Mouse (Mus musculus) urinary bladder, postnatal 25 days (tissue): Measurements from ENCODE around the gene Cspg4.
"Not testable (repeated sequence)": the region's sequence is repeated elsewhere in the genome, so short reads cannot be mapped to it uniquely, and the experiment has no call there.

Experiments
- DNase-seq: peaks from one replicate; pipeline ENCODE4 v3.0.0; 2022; ENCODE audit warnings: low spot score

Gene Cspg4

GRCm38 (mm10) chr9:56926387-56926786, 61.6 kb downstream of the Cspg4 start:
- DNase-seq = no peak

- DNase-seq = peak; percentile 42
Observed at GRCm38 (mm10) chr9:56927191-56928012, 62.6 kb downstream of the Cspg4 start.

DNA sequence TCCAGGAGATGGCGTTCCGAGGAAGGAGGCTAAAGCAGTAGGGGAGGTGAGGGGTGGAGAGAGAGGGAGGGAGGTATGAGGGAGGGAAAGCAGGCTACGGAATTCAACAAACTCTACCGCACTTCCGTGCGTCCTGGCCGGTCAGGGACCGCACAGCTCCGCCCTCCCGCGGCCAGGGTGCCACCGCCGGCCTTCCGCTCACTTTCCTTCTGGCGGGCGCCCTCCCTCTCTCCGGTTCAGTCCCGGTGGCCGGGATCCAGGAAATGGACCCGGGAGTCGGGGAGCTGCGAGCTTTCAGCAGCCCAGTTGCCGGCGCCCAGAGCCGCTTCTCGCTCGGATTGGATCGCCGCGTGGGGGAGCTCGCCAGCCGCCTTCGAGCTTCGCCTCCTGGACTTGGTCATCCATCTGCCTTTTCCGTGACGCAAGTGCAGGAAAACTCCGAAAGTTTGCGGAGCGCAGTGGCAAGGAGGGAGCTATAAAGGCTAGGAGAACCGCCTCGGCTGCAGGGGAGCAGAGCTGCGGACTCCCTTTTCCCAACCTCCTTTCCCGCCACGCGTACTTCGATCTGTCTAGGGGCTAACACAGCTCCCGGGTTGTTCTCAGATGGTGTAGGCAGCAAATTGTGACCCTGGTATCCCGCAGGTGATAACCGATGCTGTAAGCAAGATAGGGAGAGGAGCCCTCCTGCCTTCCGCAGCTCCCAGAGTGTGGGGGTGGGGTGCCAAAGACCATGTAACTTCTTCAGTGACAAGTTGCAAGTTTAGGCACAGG, 63.4 kb downstream of the Cspg4 start, which contains the start of gene Snx33:
Snx33 (minus strand) TSS at position 331 of the 771 bp plus-strand sequence.
- peak; percentile 90 for DNase-seq

DNA sequence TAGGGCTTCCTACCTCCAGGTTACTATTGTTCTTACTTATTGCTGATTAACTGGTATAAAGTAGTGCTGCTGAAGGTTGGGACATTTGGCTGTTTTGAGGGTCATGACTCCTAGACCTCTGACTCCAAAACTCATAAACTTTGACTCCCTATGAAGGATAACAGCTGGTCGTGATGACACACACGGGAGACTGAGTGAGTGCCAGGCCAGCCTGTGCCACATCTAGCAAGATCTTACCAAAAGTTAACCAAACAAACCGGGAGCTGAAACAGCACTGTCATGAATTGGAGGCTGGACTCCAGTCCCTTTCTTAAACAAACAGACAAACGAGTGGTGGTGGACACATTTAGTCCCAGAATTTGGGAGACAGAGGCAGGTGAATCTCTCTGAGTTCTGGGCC, 64.7 kb downstream of the Cspg4 start:
- DNase-seq = no peak

DNA sequence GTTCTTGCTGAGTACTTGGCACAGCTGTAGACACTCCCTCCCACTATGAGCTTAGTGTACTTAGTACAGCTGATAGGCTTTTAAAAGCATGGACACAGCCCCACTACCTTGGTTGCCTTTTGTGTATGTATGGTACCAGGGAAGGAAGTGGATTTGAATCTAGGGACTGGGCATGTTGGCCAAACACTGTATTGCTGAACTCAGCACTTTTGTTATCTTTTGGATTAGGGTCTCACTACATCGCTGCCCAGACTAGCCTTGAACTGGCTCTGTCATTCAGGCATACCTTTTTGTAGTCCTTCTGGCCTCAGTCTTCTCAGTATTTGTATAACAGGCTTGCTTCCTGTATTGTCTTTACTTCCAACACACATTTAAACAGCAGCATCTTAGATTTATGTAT, 65.7 kb downstream of the Cspg4 start:
- DNase-seq = no peak

DNA sequence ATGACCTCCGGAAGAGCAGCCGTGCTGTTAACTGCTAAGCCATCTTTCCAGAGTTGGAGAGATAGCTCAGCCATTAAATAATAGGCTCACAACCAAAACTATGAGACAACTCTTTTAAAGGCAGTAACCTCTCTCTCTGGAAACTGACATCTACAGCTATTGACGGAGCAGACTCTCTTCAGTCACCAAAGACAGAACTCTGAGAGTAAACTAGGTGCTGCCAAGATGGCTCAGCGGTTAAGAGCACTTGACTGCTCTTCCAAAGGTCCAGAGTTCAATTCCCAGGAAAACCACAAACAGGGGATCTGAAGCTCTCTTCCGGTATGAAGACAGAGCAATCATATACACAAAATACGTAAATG, 72.0 kb downstream of the Cspg4 start:
- DNase-seq = no peak

GRCm38 (mm10) chr9:56937223-56938160, 72.7 kb downstream of the Cspg4 start, which contains the start of gene Imp3:
Gene Imp3, plus strand, starts transcription at chr9:56937475.
- peak; percentile 69 for DNase-seq

DNA sequence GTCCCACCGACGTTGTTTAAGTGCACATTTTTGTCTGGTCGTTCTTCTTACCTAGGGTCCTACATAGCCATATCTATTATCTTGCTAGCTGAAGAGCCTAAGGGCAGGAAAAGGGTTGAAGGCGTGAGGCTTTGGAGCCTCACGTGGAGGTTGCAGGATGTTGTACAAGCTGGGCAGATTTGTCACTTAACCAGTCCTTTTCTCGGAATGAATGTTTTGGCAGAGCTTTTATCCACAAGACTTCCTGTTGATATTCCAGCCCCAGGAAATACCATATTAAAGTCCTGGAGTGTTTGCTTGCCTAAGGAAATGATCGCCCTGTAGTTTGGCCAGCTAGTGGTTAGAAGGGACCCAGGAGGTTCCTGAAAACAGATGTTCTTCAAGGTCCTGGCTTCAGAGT, 73.5 kb downstream of the Cspg4 start:
- no peak for DNase-seq

- DNase-seq = peak; percentile 45
Observed at GRCm38 (mm10) chr9:56947481-56947880, 82.6 kb downstream of the Cspg4 start.

- DNase-seq = not testable (repeated sequence)
Observed at GRCm38 (mm10) chr9:56948699-56949098, 83.9 kb downstream of the Cspg4 start.
